Mouse (Mus musculus): ENCODE measurements around the gene Pdcd6. TPM values are rescaled to one million over a fixed set of nuclear protein-coding genes. Genes with fewer than 3 reads are reported as not detected.

Gene Pdcd6
- polyA plus RNA-seq (2015; fragmentation: Nextera tagmentation; extraction: Ambion mirVana) = 213 and 266 TPM in 2 replicates

DNA sequence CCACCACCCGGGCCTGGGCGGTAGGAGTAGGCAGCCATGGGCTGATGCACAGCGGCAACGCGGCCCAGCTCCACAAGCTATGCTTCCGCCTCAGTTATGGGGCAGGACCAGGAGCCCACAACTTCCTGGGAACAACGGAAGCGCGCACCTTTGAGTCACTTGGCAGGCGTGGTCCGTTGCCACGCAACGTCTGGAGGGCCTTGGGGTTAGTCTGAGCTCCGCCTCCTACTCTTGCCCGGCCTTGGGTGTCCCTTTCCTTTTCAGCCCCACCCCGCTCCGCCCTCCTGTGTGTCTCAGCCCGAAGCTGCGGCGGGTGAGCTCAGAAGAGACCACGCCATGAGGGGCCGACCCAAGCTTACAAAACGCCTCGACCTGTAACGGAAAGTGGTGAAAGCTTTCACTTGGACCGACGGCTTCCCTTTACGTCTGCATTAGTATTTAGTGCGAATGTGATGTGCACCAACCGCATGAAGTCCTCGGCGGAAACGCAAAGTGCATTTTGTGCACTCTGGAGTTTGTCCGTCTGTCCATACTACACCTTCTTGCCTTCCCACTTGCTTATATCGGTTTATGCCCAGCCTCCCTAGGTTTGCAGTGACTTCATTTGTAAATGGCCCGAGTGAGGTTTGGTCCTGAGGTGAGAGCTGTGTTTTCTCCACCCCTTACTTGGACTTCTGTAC is at the start of gene Pdcd6:
Gene Pdcd6, minus strand, starts transcription at position 411 of the 680 bp plus-strand sequence.

DNA sequence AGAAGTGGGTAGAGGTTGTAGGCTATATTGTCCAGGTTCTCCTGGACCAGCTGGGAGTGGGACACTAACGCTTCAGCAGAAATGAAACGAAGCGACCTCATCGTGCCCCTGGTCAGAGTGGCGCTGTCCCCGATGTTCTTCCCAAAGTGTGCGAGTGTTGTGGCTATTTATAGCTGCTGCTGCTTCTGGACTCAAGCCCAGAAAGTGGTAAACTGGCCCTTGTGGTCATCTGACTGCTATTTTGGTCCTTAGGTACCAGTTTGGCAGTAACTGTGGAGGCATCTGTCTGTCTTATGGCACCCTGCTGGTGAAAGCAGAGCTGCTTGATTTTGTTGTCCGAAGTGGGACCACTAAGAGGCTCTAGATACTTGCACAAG is 46.5 kb upstream of the Pdcd6 start, which contains the start of gene Lrrc14b:
Gene Lrrc14b, minus strand, starts transcription at position 147 of the 377 bp plus-strand sequence.

DNA sequence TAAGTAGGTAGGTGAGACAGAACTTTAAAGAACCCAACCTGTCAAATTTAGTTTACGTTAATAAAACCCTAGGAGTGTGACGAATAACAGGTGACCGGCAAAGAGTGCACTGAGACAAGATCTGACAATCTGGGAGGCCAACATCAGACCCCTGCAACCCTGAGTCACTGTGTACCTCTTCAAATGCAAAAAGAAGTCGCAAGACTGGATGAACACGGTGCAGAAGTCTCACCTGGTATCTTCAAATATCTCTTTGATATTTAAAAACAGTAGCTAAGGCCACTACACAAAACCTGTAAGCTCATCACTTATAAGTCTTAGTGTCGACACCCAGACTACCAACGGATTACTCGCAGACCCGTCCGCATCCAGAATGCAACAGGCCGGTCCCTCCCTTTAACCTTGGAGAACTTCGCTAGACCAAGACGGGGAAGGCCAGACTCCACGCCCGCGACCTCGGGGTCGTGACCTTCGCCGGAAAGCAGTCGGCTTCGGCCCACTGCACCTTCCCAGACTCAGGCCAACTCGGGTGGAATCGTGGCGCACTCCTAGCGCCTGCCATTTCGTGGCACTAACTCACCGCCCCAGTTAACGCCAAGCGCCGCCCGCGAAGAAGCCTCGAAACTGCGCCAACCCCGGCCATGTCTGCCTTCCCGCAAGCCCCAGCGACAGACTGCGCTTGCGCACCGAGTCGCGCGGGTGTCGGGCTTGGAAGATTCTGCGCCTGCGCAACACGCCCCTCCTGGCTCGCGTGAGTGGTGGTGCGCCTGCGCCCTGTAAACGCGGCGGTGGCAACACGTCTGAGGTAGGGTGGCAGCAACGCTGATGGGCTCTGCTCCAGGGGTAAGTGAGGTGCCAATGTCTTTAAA is 32.4 kb upstream of the Pdcd6 start, which contains the start of the genes Sdha and Ccdc127:
Gene Sdha, minus strand, starts transcription at position 715 of the 869 bp plus-strand sequence.
Gene Ccdc127, plus strand, starts transcription at position 744 of the 869 bp plus-strand sequence.

DNA sequence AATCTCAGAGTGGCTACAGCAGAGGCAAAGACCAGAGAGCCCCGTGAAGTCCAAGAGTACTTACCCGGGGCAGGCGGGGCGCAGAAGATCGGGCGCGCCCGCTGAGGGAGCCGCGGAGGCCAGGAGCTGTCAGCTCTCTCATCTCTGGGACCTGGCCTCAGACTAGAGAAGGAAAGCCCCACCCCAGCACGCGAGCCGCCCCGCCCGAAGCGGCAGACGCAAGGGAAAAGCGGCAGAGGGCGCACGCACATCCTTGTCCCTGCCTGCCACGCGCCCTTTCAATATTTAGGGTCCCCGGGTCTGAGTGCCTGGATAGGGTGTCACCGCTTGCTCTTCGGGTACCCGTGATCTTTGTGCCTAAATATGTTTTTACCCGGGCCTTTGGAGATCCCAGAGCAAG is 25.2 kb downstream of the Pdcd6 start, which contains the start of gene Ahrr:
Gene Ahrr, minus strand, starts transcription at position 165 of the 400 bp plus-strand sequence.

Other genes starting within 250 kb of the Pdcd6 start
- 0.11 TPM in 1 of 2 replicates, not detected in the other for gene Slc9a3, start 196.1 kb downstream of the Pdcd6 start, polyA plus RNA-seq (2015; fragmentation: Nextera tagmentation; extraction: Ambion mirVana)
- 38.8 and 53.0 TPM in 2 replicates for gene Exoc3, start 108.8 kb downstream of the Pdcd6 start, polyA plus RNA-seq (2015; fragmentation: Nextera tagmentation; extraction: Ambion mirVana)
- 0.69 and 1.1 TPM in 2 replicates for gene Ahrr, start 25.2 kb downstream of the Pdcd6 start, polyA plus RNA-seq (2015; fragmentation: Nextera tagmentation; extraction: Ambion mirVana)
- 147 and 300 TPM in 2 replicates for gene Sdha, start 32.7 kb upstream of the Pdcd6 start, polyA plus RNA-seq (2015; fragmentation: Nextera tagmentation; extraction: Ambion mirVana)
- gene Ccdc127, start 32.7 kb upstream of the Pdcd6 start, polyA plus RNA-seq (2015; fragmentation: Nextera tagmentation; extraction: Ambion mirVana) = 35.2 and 45.2 TPM in 2 replicates
- gene Lrrc14b, start 46.4 kb upstream of the Pdcd6 start, polyA plus RNA-seq (2015; fragmentation: Nextera tagmentation; extraction: Ambion mirVana) = not detected in 2 replicates
- 3.6 and 4.3 TPM in 2 replicates for gene Zfp72, start 73.3 kb upstream of the Pdcd6 start, polyA plus RNA-seq (2015; fragmentation: Nextera tagmentation; extraction: Ambion mirVana)
- 130 and 144 TPM in 2 replicates for gene Ftl1-ps1, start 82.1 kb upstream of the Pdcd6 start, polyA plus RNA-seq (2015; fragmentation: Nextera tagmentation; extraction: Ambion mirVana)
- 18.4 and 21.9 TPM in 2 replicates for gene Zfp825, start 176.4 kb upstream of the Pdcd6 start, polyA plus RNA-seq (2015; fragmentation: Nextera tagmentation; extraction: Ambion mirVana)

Measured in adrenal gland, postnatal 0 days (tissue).